Mouse (Mus musculus): ENCODE measurements around the gene Mmp10. TPM values are rescaled to one million over a fixed set of nuclear protein-coding genes. Genes with fewer than 3 reads are reported as not detected.

The Mmp10 gene
- total RNA-seq, 4 experiments from 2014 or later, result not detected

Other genes starting within 250 kb of the Mmp10 start
- not detected for gene Mmp13, start 229.8 kb upstream of the Mmp10 start, total RNA-seq (2022)
- under 1 TPM in 2 of 4 experiments, not detected in 2; 0.16 to 0.84 TPM for gene Mmp12, start 158.0 kb upstream of the Mmp10 start, total RNA-seq (2022)
- not detected for gene Mmp1b, start 114.3 kb upstream of the Mmp10 start, total RNA-seq (2022)
- not detected for gene Mmp3, start 56.5 kb upstream of the Mmp10 start, total RNA-seq (2022)
- not detected for gene Mmp8, start 56.1 kb downstream of the Mmp10 start, total RNA-seq (2022)
- not detected for gene Mmp27, start 69.0 kb downstream of the Mmp10 start, total RNA-seq (2022)
- not detected for gene Mmp20, start 125.9 kb downstream of the Mmp10 start, total RNA-seq (2022)
- not detected for gene Mmp7, start 189.7 kb downstream of the Mmp10 start, total RNA-seq (2022)